Mouse (Mus musculus) bone marrow, adult 2 months (tissue): ENCODE measurements around the gene Calhm6. TPM values are rescaled to one million over a fixed set of nuclear protein-coding genes. Genes with fewer than 3 reads are reported as not detected.

ENCODE experiments used
- H3K27ac ChIP-seq: fragments of 200-500 bp; 2 replicates; pipeline ENCODE4 v1.5.1; 2012; ENCODE audit warnings: low read depth, mild to moderate bottlenecking, control low read depth, inconsistent platforms, low read length; ENCODE audit not compliant: control insufficient read depth, poor library complexity, insufficient read depth
- H3K4me1 ChIP-seq: fragments of 200-500 bp; 2 replicates; pipeline ENCODE4 v1.6.1; 2011; ENCODE audit warnings: low read length; ENCODE audit not compliant: control insufficient read depth, insufficient read depth
- H3K4me3 ChIP-seq: fragments of 200-500 bp; replicated peaks from 2 replicates; pipeline ENCODE3; 2011; ENCODE audit warnings: mild to moderate bottlenecking, low read depth, low read length, control low read depth; ENCODE audit not compliant: control insufficient read depth
- CTCF ChIP-seq: fragments of 200-500 bp; IDR thresholded peaks from 2 replicates; pipeline ENCODE4 v1.5.1; 2011; ENCODE audit warnings: low read length, control low read depth; ENCODE audit not compliant: control insufficient read depth, insufficient read depth
- POLR2A ChIP-seq: fragments of 200-500 bp; IDR thresholded peaks from 2 replicates; pipeline ENCODE4 v1.6.1; 2011; ENCODE audit warnings: low read depth, mild to moderate bottlenecking, control low read depth, low read length, borderline replicate concordance; ENCODE audit not compliant: control insufficient read depth
- WGBS: fragments of 180-500 bp; shearing (Covaris S2); methylation state at CpG from one replicate; pipeline ENCODE4 v1.1.7; 2018; 5-methylcytosine and 5-hydroxymethylcytosine counted together
- polyA plus RNA-seq: library from polyadenylated mRNA; stranded (reverse); fragments of >200 nt; gene quantifications from 2 replicates; pipeline ENCODE4 v1.2.4, GENCODE M21; 2011; ENCODE audit warnings: low replicate concordance; ENCODE audit not compliant: missing spikeins, insufficient read depth, insufficient read length

Calhm6 gene
- polyA plus RNA-seq, 1 experiment, result 5.1 TPM

DNA sequence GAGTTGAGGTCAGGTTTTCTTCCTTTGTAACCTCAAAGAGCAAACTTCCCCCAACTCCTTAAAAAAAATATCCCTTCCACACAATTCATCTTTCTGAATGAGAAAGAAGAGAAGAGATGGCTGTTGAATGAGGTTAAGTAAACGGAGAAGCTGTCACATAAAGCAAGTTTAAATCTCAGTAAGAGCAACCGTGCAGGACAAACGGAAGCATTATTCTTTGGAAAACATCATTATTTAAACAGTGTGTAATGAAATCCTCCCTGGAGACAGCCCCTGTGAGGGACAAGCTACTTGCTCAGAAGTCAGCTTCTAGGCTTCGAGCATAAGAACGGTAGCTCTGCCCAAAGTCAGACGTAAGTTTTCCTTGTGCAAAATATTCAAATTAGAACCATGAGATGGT is 22.7 kb upstream of the Calhm6 start:
- H3K4me1 ChIP-seq, result no peaks in the 10 kb centered on the region
- WGBS, result 79% methylated on average over 6 of the region's 6 CpGs
- H3K4me3 ChIP-seq, result no peak overlapping the region
- TF ChIP-seq POLR2A, result no peak
- no peak for TF ChIP-seq CTCF
- H3K27ac ChIP-seq, result no peak overlapping the region

GRCm38 (mm10) chr10:34149772-34150171 is 22.0 kb upstream of the Calhm6 start:
- TF ChIP-seq POLR2A (no peak), CTCF (no peak)
- no peak overlapping the region for H3K4me3 ChIP-seq
- no peaks in the 10 kb centered on the region for H3K4me1 ChIP-seq
- 71% methylated on average over 3 of the region's 3 CpGs for WGBS
- no peak overlapping the region for H3K27ac ChIP-seq

DNA sequence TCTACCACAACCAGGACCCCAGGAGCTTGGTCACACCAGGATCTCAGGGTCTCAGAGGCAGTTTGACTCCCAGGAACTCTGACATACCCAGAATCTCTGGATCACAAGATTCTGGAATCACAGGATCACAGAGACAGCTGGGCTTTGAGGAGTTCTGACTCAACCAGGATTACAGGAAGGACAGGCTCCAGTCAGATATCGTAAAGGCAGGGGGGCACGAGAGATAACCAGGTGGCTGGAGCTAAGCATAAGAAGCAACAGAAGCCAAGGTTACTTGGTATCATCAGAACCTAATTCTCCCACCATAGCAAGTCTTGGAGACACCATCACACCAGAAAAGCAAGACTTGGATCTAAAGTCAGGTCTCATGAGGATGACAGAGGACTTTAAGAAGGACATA is 13.9 kb upstream of the Calhm6 start:
- WGBS, result 87% methylated on average over 2 of the region's 2 CpGs
- H3K27ac ChIP-seq, result no peak overlapping the region
- TF ChIP-seq CTCF (no peak), POLR2A (no peak)
- H3K4me1 ChIP-seq, result no peaks in the 10 kb centered on the region; the same call in 1 of the 2 replicates
- H3K4me3 ChIP-seq, result no peak overlapping the region

- Histone ChIP-seq H3K4me3 (no peak overlapping the region), H3K27ac (no peak overlapping the region; the same call in 1 of the 2 replicates), H3K4me1 (no peaks in the 10 kb centered on the region; the same call in 1 of the 2 replicates)
- WGBS, result 38% methylated on average over 4 of the region's 4 CpGs
- no peak for TF ChIP-seq CTCF
Observed at GRCm38 (mm10) chr10:34139768-34140167, 12.0 kb upstream of the Calhm6 start.

- WGBS, result 38% methylated on average over 6 of the region's 6 CpGs
- H3K4me1 ChIP-seq, result no peaks in the 10 kb centered on the region; the same call in 1 of the 2 replicates
- H3K4me3 ChIP-seq, result no peak overlapping the region
- H3K27ac ChIP-seq, result no peak overlapping the region
- TF ChIP-seq CTCF (no peak), POLR2A (no peak)
Observed at GRCm38 (mm10) chr10:34138027-34138426, 10.2 kb upstream of the Calhm6 start.

GRCm38 (mm10) chr10:34136432-34136831 is 8.6 kb upstream of the Calhm6 start:
- H3K27ac ChIP-seq, result no peak overlapping the region
- no peaks in the 10 kb centered on the region; the same call in 1 of the 2 replicates for H3K4me1 ChIP-seq
- no peak overlapping the region for H3K4me3 ChIP-seq
- 82% methylated on average over 6 of the region's 6 CpGs for WGBS
- no peak for TF ChIP-seq POLR2A
- no peak for TF ChIP-seq CTCF

GRCm38 (mm10) chr10:34131356-34131755 is 3.6 kb upstream of the Calhm6 start:
- Histone ChIP-seq H3K27ac (no peak overlapping the region), H3K4me1 (peaks cover 1% of the 10 kb centered on the region), H3K4me3 (no peak overlapping the region)
- TF ChIP-seq CTCF, result no peak
- no peak for TF ChIP-seq POLR2A
- WGBS, result 2% methylated on average over 2 of the region's 2 CpGs

- Histone ChIP-seq H3K4me3 (no peak overlapping the region), H3K27ac (peak overlapping the region; percentile 32; the same call in 1 of the 2 replicates), H3K4me1 (peaks cover 1% of the 10 kb centered on the region)
- 36% methylated on average over 6 of the region's 6 CpGs for WGBS
- TF ChIP-seq POLR2A (no peak), CTCF (no peak)
Observed at GRCm38 (mm10) chr10:34128391-34128790, 607 bp upstream of the Calhm6 start.

DNA sequence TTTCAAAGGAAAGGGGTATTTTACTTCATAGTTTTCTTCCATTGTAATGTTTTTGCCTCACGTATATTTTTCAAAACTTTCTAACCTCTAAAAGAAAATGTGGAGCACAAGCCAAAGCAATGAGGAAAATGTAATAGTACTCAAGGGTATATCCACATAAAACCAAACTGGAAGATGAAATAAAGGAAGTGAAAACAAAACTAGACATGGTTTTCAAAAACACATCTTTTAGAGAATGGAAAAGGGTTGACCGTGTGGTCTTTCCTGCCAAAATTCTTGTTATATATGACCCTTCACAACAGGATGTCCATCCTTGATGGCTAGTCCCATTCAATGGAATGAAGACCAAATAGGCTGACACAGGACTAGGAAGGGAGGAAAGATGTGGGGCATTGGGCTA is 9.4 kb downstream of the Calhm6 start:
- no peak overlapping the region for H3K4me3 ChIP-seq
- no peaks in the 10 kb centered on the region; the same call in 1 of the 2 replicates for H3K4me1 ChIP-seq
- no peak for TF ChIP-seq POLR2A
- TF ChIP-seq CTCF, result no peak
- H3K27ac ChIP-seq, result no peak overlapping the region
- 63% methylated on average over 2 of the region's 2 CpGs for WGBS

DNA sequence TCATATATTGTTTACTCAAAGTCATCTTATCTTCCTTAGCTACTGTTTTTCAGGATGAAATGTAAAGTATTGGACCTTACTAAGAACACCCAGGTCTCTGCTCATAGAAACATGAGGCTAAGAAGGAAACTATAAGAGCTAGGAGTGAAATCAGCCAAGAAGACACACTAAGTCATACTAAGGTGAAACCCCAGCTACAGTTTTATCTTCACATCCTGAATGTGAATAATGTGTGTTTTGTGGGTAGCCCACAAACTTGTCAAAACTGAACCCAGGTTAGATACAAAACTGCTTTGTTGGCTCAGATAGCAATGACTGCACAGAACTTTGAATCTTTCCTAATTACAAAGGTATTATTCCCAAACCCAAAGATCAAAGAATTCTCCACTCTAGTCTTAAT is 10.0 kb downstream of the Calhm6 start:
- TF ChIP-seq POLR2A, result no peak
- TF ChIP-seq CTCF, result no peak
- H3K4me3 ChIP-seq, result no peak overlapping the region
- no peak overlapping the region for H3K27ac ChIP-seq
- no peaks in the 10 kb centered on the region; the same call in 1 of the 2 replicates for H3K4me1 ChIP-seq
